Mouse (Mus musculus) layer of hippocampus, postnatal 14 days (tissue): Measurements from ENCODE around the gene Gm17581. TPM values are rescaled to one million over a fixed set of nuclear protein-coding genes. Genes with fewer than 3 reads are reported as not detected.
"Not testable (repeated sequence)": the region's sequence is repeated elsewhere in the genome, so short reads cannot be mapped to it uniquely, and the experiment has no call there.

Experiments used
- DNase-seq, 2 experiments: peaks; one replicate each; pipeline ENCODE4 v3.0.0; 2021 to 2022; ENCODE audit warnings: low spot score in 2 of 2, mixed read lengths in 1 of 2
- total RNA-seq, 2 experiments: library from RNA; stranded (reverse); gene quantifications; 2 replicates each; pipeline ENCODE4 v1.2.3; 2021

The Gm17581 gene
- total RNA-seq, 2 experiments from 2014 or later, result not detected

- no peak for DNase-seq
Measured at GRCm38 (mm10) chr2:155742211-155742610, 6.5 kb upstream of the Gm17581 start.

GRCm38 (mm10) chr2:155737803-155738202 is 2.1 kb upstream of the Gm17581 start:
- DNase-seq, result no peak

- no peak for DNase-seq
Measured at GRCm38 (mm10) chr2:155736936-155737335, 1.3 kb upstream of the Gm17581 start.

GRCm38 (mm10) chr2:155735080-155735479 is 586 bp downstream of the Gm17581 start:
- no peak for DNase-seq

- DNase-seq, result peak; percentile 86 to 96
Measured at GRCm38 (mm10) chr2:155729158-155729645, 6.5 kb downstream of the Gm17581 start, which contains the start of gene Edem2. Gene Edem2, minus strand, starts transcription at chr2:155729475.

GRCm38 (mm10) chr2:155728742-155729141 is 6.9 kb downstream of the Gm17581 start:
- no peak for DNase-seq

GRCm38 (mm10) chr2:155727764-155728395 is 7.8 kb downstream of the Gm17581 start:
- DNase-seq, result no peak

GRCm38 (mm10) chr2:155726302-155726701 is 9.4 kb downstream of the Gm17581 start:
- DNase-seq, result no peak

GRCm38 (mm10) chr2:155724526-155724925 is 11.1 kb downstream of the Gm17581 start:
- DNase-seq, result no peak

GRCm38 (mm10) chr2:155724036-155724435 is 11.6 kb downstream of the Gm17581 start:
- DNase-seq, result no peak

- DNase-seq, result no peak
Measured at GRCm38 (mm10) chr2:155720585-155720984, 15.1 kb downstream of the Gm17581 start.

- no peak for DNase-seq
Measured at GRCm38 (mm10) chr2:155717082-155717990, 18.3 kb downstream of the Gm17581 start.

- DNase-seq, result no peak
Measured at GRCm38 (mm10) chr2:155710557-155710956, 25.1 kb downstream of the Gm17581 start.

- peak in 1 of 2 experiments; percentile 66 for DNase-seq
Measured at GRCm38 (mm10) chr2:155707251-155707650, 28.4 kb downstream of the Gm17581 start.

- DNase-seq, result no peak
Measured at GRCm38 (mm10) chr2:155703630-155704029, 32.0 kb downstream of the Gm17581 start.

GRCm38 (mm10) chr2:155701399-155701919 is 34.2 kb downstream of the Gm17581 start:
- DNase-seq, result no peak

GRCm38 (mm10) chr2:155698443-155698842 is 37.2 kb downstream of the Gm17581 start:
- not testable (repeated sequence) for DNase-seq

GRCm38 (mm10) chr2:155696851-155697250 is 38.8 kb downstream of the Gm17581 start:
- DNase-seq, result no peak

- peak; percentile 80 to 85 for DNase-seq
Measured at GRCm38 (mm10) chr2:155696091-155696558, 39.5 kb downstream of the Gm17581 start.

- DNase-seq, result no peak
Measured at GRCm38 (mm10) chr2:155695316-155695715, 40.4 kb downstream of the Gm17581 start.

GRCm38 (mm10) chr2:155694564-155694963 is 41.1 kb downstream of the Gm17581 start:
- DNase-seq, result no peak

GRCm38 (mm10) chr2:155693136-155693535 is 42.5 kb downstream of the Gm17581 start:
- DNase-seq, result no peak
